Mouse (Mus musculus) hindbrain, embryonic 11.5 days (tissue): Measurements from ENCODE around the gene 3100002H09Rik. TPM values are rescaled to one million over a fixed set of nuclear protein-coding genes. Genes with fewer than 3 reads are reported as not detected.
A peak's percentile ranks its signal among the peaks of the same experiment; 100 is the strongest.

Source experiments
- ATAC-seq: fragments of 200-750 bp; cut with Nextera tagmentation; 2 replicates; pipeline ENCODE4 v1.8.0; 2017; ENCODE audit warnings: mild to moderate bottlenecking, moderate TSS enrichment, moderate library complexity; ENCODE audit not compliant: low FRiP score
- DNase-seq: peaks from one replicate; pipeline ENCODE4 v3.0.0-alpha.2; 2015; ENCODE audit warnings: low spot score
- H3K27ac ChIP-seq: fragments of 300-500 bp; sonication (generic); 2 replicates; pipeline ENCODE4 v1.5.1; 2014; ENCODE audit warnings: mild to moderate bottlenecking, low read depth, low read length
- H3K27me3 ChIP-seq: fragments of 300-500 bp; sonication (generic); 2 replicates; pipeline ENCODE4 v1.6.1; 2014; ENCODE audit warnings: mild to moderate bottlenecking, low read length, moderate library complexity, mixed read lengths; ENCODE audit not compliant: control insufficient read depth, insufficient read depth
- H3K36me3 ChIP-seq: fragments of 300-500 bp; sonication (generic); 2 replicates; pipeline ENCODE4 v1.6.1; 2014; ENCODE audit warnings: mild to moderate bottlenecking, low read length, moderate library complexity, mixed read lengths; ENCODE audit not compliant: control insufficient read depth, insufficient read depth
- H3K4me1 ChIP-seq: fragments of 300-500 bp; sonication (generic); replicated peaks from 2 replicates; pipeline ENCODE4 v1.6.1; 2014; ENCODE audit warnings: low read length, mixed read lengths; ENCODE audit not compliant: control insufficient read depth, insufficient read depth
- H3K4me2 ChIP-seq: fragments of 300-500 bp; sonication (generic); replicated peaks from 2 replicates; pipeline ENCODE4 v1.6.1; 2014; ENCODE audit warnings: mild to moderate bottlenecking, low read depth, low read length
- H3K4me3 ChIP-seq: fragments of 300-500 bp; sonication (generic); 2 replicates; pipeline ENCODE4 v1.5.1; 2014; ENCODE audit warnings: low read depth, low read length
- H3K9ac ChIP-seq: fragments of 300-500 bp; sonication (generic); 2 replicates; pipeline ENCODE4 v1.6.1; 2014; ENCODE audit warnings: low read depth, low read length
- H3K9me3 ChIP-seq: fragments of 300-500 bp; sonication (generic); 2 replicates; pipeline ENCODE4 v1.6.1; 2016; ENCODE audit warnings: low read length; ENCODE audit not compliant: control insufficient read depth
- WGBS: fragments of 180-500 bp; shearing (Covaris S2); extraction: QIAGEN DNeasy Blood & Tissue Kit; methylation state at CpG from one replicate; pipeline ENCODE4 v1.1.7; 2014; 5-methylcytosine and 5-hydroxymethylcytosine counted together
- polyA plus RNA-seq: library from polyadenylated mRNA; unstranded; fragments of >200 nt; fragmentation: Nextera tagmentation; extraction: Ambion mirVana; gene quantifications from 2 replicates; pipeline ENCODE4 v1.2.1, GENCODE M21; 2014

3100002H09Rik gene
- polyA plus RNA-seq: 0.40 and 0.53 TPM in 2 replicates

- Histone ChIP-seq H3K27me3 (no peaks in the 10 kb centered on the region), H3K4me2 (no peak within 1 kb of the TSS), H3K27ac (no peak within 1 kb of the TSS), H3K4me1 (peaks cover 5% of the 10 kb centered on the region), H3K9ac (no peak within 1 kb of the TSS), H3K36me3 (no peaks in the 10 kb centered on the region), H3K4me3 (no peak within 1 kb of the TSS), H3K9me3 (no peaks in the 10 kb centered on the region)
- 80% methylated on average over 2 of the region's 2 CpGs for WGBS
- ATAC-seq: no peak
- no peak for DNase-seq
Measured at GRCm38 (mm10) chr4:124610703-124611102, at the start of gene 3100002H09Rik. Gene 3100002H09Rik, minus strand, starts transcription at chr4:124610803.

GRCm38 (mm10) chr4:124659251-124660217 lies 48.9 kb upstream of the 3100002H09Rik start:
- Histone ChIP-seq H3K27ac (0 out of 2 replicates have a peak overlapping the region, but pooled peaks have one; percentile 24), H3K4me1 (peaks cover 11% of the 10 kb centered on the region), H3K9me3 (no peaks in the 10 kb centered on the region), H3K27me3 (peaks cover 61% of the 10 kb centered on the region), H3K9ac (peak overlapping the region; percentile 68), H3K36me3 (no peaks in the 10 kb centered on the region), H3K4me3 (peak overlapping the region; percentile 57), H3K4me2 (peak overlapping the region; percentile 87)
- WGBS: under 1% methylated on average over 68 of the region's 68 CpGs
- ATAC-seq (no peak), DNase-seq (peak; percentile 53)

DNA sequence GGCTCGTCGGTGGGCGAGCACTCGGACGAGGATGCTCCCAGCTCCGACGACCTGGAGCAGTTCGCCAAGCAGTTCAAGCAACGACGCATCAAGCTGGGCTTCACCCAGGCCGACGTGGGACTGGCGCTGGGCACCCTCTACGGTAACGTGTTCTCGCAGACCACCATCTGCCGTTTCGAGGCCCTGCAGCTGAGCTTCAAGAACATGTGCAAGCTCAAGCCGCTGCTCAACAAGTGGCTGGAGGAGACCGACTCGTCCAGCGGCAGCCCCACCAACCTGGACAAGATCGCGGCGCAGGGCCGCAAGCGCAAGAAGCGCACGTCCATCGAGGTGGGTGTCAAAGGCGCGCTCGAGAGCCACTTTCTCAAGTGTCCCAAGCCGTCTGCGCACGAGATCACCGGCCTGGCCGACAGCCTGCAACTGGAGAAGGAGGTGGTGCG lies 47.8 kb upstream of the 3100002H09Rik start:
- ATAC-seq (no peak), DNase-seq (peak; percentile 76)
- H3K4me1 ChIP-seq: peaks cover 12% of the 10 kb centered on the region; the same call in 1 of the 2 replicates
- peaks cover 64% of the 10 kb centered on the region for H3K27me3 ChIP-seq
- peak overlapping the region; percentile 64 for H3K9ac ChIP-seq
- H3K36me3 ChIP-seq: no peaks in the 10 kb centered on the region
- peak overlapping the region; percentile 57 for H3K4me3 ChIP-seq
- H3K4me2 ChIP-seq: peak overlapping the region; percentile 87
- no peaks in the 10 kb centered on the region for H3K9me3 ChIP-seq
- WGBS: 1% methylated on average over 39 of the region's 39 CpGs
- peak overlapping the region; percentile 17; the same call in 1 of the 2 replicates for H3K27ac ChIP-seq

- H3K9me3 ChIP-seq: no peaks in the 10 kb centered on the region
- H3K9ac ChIP-seq: peak overlapping the region; percentile 64
- H3K27me3 ChIP-seq: peaks cover 68% of the 10 kb centered on the region
- peaks cover 18% of the 10 kb centered on the region for H3K4me1 ChIP-seq
- H3K27ac ChIP-seq: peak overlapping the region; percentile 58
- H3K4me3 ChIP-seq: peak overlapping the region; percentile 57
- WGBS: under 1% methylated on average over 45 of the region's 61 CpGs
- H3K4me2 ChIP-seq: peak overlapping the region; percentile 87
- ATAC-seq (peak; percentile 14; the same call in 1 of the 2 replicates), DNase-seq (peak; percentile 57)
- H3K36me3 ChIP-seq: no peaks in the 10 kb centered on the region
Measured at GRCm38 (mm10) chr4:124657781-124658180, 47.2 kb upstream of the 3100002H09Rik start.

DNA sequence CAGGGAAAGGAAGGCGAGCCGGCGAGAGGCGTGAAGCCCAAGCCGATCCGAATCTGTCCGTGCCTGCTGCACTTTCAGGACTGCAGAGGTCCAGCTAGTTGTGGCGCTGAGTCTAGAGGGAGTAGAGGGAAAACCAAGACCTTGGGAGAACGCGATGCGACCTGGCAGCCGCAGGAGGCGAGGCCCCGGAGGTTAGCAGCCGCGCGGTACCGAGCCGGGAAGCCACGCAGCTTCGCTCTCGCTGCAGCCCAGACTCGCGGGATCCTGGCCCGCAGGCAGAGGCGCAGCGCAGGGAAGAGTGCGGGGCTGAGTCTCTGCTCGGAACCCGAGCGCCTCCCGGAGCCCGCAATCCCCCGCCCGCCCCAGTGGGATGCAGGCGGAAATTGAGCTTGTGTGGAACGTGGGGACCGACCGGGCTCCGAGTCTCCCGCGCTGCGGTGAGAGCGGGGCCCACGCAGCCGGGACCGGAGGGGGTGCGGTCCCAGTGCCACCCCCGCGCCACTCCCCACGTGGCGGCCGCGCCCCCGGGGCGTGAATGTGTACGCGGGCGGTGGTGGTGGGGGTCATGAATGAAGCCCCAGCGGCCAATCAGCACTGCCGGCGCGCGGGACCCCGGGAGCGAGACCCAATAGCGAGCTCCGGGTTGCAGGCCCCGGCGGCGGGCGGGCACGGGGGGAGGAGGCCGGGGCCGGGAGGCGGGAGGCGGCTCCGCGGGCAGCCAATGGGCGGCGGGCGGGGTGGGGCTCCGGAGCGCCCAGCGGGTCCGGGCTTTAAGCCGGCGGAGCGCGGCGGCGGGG lies 46.4 kb upstream of the 3100002H09Rik start:
- Histone ChIP-seq H3K27me3 (peaks cover 68% of the 10 kb centered on the region), H3K9me3 (no peaks in the 10 kb centered on the region), H3K9ac (peak overlapping the region; percentile 32), H3K4me2 (peak overlapping the region; percentile 87), H3K4me3 (peak overlapping the region; percentile 57), H3K4me1 (peaks cover 24% of the 10 kb centered on the region), H3K36me3 (no peaks in the 10 kb centered on the region), H3K27ac (0 out of 2 replicates have a peak overlapping the region, but pooled peaks have one; percentile 39)
- WGBS: under 1% methylated on average over 66 of the region's 92 CpGs
- ATAC-seq: peak; percentile 85
- DNase-seq: peak; percentile 90

GRCm38 (mm10) chr4:124656518-124656853 lies 45.9 kb upstream of the 3100002H09Rik start, which contains the start of gene Pou3f1:
Gene Pou3f1, plus strand, starts transcription at chr4:124656807.
- H3K4me3 ChIP-seq: peak within 1 kb of the TSS; percentile 57
- H3K4me1 ChIP-seq: peaks cover 23% of the 10 kb centered on the region
- under 1% methylated on average over 15 of the region's 15 CpGs for WGBS
- H3K27me3 ChIP-seq: peaks cover 64% of the 10 kb centered on the region
- H3K9ac ChIP-seq: peak within 1 kb of the TSS; percentile 64
- no peaks in the 10 kb centered on the region for H3K36me3 ChIP-seq
- ATAC-seq: no peak
- DNase-seq: no peak
- peak within 1 kb of the TSS; percentile 58 for H3K27ac ChIP-seq
- H3K4me2 ChIP-seq: peak within 1 kb of the TSS; percentile 87
- no peaks in the 10 kb centered on the region for H3K9me3 ChIP-seq

- Histone ChIP-seq H3K4me1 (peaks cover 19% of the 10 kb centered on the region), H3K9ac (no peak overlapping the region), H3K27me3 (peaks cover 40% of the 10 kb centered on the region), H3K27ac (peak overlapping the region; percentile 17; the same call in 1 of the 2 replicates), H3K36me3 (no peaks in the 10 kb centered on the region), H3K4me3 (no peak overlapping the region), H3K4me2 (peak overlapping the region; percentile 18), H3K9me3 (no peaks in the 10 kb centered on the region)
- DNase-seq: peak; percentile 74
- ATAC-seq: peak; percentile 59
- 5% methylated on average over 8 of the region's 9 CpGs for WGBS
Measured at GRCm38 (mm10) chr4:124652886-124653285, 42.3 kb upstream of the 3100002H09Rik start.

- peaks cover 9% of the 10 kb centered on the region for H3K4me1 ChIP-seq
Measured at GRCm38 (mm10) chr4:124647909-124648308, 37.3 kb upstream of the 3100002H09Rik start.

More at GRCm38 (mm10) chr4:124647909-124648308, 37.3 kb upstream of the 3100002H09Rik start:
- no peak overlapping the region for H3K4me3 ChIP-seq
- H3K27ac ChIP-seq: no peak overlapping the region
- peaks cover 7% of the 10 kb centered on the region; the same call in 1 of the 2 replicates for H3K27me3 ChIP-seq
- H3K9ac ChIP-seq: no peak overlapping the region
- ATAC-seq: no peak
- 47% methylated on average over 5 of the region's 5 CpGs for WGBS
- no peaks in the 10 kb centered on the region for H3K9me3 ChIP-seq
- H3K36me3 ChIP-seq: no peaks in the 10 kb centered on the region
- no peak for DNase-seq
- no peak overlapping the region for H3K4me2 ChIP-seq
